Mouse (Mus musculus): ENCODE measurements around the gene Slc25a43. TPM values are rescaled to one million over a fixed set of nuclear protein-coding genes. Genes with fewer than 3 reads are reported as not detected.

Slc25a43 gene
- total RNA-seq (2021): under 1 TPM in 1 of 2 experiments, not detected in 1; 0.32 TPM
- long read RNA-seq, experiment 1: 0 reads
- long read RNA-seq, experiment 2: 0 reads

DNA sequence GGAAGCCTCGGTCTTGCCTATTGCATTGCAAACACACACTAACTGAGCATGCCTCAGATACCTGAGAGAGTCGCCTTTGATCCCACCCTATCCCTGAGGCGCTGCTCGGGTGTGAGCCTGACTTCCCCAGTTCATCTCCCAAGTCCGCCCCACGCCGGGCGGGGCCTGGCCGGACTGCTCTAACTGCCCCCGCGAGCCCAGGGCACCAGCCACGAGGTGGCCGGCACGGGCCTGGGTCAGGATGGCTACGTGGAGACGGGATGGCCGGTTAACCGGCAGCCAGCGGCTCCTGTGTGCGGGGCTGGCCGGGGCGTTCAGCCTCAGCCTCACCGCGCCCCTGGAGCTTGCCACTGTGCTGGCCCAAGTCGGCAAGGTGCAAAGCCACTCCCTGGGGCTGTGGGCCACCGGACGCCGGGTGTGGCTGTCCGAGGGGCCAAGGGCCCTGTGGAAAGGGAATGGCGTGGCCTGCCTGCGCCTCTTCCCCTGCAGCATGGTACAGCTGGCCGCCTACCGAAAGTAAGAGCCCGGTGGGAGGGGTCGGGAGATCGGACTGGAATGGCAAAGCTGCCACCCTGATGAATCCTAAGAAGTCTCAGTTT is at the start of gene Slc25a43:
Gene Slc25a43, plus strand, starts transcription at position 157 of the 599 bp plus-strand sequence.
- DNase-seq: peak; percentile 10

DNA sequence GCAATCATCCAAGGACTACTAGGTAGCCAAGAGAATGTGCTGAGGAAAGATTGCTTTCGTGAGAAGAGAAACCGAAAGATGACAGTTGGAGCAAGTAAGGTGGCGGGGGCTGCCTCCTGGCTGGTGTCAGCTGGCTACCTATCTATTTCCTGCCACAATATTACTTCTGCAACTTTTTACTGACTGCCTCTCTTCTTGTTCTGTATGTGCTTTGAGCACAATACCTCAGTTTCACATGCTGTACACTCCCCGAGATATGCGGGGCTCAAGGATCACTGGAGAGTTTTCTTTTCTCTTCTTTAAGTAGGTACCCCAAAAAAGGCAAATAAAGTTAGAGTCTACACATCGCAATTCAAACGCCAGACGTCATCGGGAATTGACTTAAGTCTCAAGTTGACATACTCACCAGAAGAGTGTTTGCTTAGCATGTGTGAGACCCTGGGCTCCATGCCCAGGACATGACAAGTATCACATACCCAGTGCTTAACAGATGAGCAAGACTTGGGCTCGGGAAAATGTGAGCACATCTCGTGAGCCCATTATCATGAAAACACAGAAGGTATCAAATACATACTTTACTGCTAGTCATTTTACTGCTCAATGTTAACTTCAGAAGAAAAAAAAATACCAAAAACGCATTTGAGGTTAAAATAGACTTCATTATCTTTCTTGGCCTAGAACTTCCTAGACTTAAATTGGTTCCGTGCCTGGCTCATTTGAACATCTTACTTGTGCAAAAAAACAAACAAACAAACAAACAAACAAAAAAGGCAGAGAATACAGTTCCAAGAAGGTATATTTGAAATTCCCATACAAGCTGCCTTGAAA is 3.1 kb upstream of the Slc25a43 start:
- no peak for DNase-seq

DNA sequence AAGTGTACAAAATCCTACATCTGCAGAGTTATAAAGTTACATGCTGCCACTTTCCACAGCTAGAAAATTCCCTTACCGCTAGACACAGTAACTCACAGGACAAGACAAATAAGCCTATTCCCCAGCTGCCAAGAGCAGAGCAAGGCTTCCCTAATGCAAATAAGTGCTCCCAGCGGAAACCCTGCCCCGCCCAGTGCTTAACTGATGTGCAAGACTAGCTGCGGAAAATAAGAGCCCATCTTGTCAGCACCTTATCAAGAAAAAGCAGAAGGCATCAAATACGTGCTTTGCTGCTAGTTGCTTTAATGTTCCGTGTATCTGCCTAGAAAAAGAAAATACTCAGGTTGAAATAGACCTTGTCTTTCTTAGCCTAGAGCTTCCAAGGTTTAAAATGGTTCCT is 2.2 kb upstream of the Slc25a43 start:
- no peak for DNase-seq

DNA sequence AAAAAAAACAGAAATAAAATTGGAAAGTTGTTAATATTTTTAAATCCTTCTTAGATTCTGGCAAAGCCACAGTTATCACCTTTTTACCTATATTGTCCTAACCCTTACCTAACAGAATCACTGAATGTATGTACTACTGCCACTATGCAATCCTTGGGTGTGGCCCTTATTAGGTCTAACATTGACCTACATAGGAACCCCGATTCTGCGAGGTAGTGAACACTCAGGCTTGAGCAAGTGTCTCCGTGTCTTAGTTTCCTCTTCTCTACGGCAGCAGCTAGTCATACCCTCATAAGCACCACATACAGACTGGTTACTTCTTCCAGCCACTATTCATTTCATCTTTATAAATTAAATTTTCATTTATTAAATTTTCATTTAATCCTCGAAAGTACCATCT is 715 bp upstream of the Slc25a43 start:
- DNase-seq: no peak

DNA sequence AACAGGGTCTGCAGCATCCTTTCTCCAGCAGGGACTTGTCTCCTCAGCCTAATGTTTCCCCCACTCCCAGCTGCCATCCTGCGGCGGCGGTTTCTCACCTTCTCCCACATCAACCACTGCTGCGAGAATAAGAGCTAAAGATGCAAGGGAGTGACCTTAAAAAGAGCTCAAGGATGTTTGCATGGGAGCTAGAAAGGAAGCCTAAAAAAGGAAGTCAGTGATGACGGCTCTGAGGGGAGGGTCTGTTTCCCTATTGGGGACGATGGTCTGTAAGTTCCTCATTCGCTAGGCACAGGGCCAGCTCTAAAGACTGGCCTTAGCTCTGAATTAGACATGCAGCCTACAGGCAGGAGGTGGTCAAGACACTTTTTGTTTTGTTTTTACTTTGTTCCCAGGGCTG is 1.3 kb downstream of the Slc25a43 start:
- no peak for DNase-seq

DNA sequence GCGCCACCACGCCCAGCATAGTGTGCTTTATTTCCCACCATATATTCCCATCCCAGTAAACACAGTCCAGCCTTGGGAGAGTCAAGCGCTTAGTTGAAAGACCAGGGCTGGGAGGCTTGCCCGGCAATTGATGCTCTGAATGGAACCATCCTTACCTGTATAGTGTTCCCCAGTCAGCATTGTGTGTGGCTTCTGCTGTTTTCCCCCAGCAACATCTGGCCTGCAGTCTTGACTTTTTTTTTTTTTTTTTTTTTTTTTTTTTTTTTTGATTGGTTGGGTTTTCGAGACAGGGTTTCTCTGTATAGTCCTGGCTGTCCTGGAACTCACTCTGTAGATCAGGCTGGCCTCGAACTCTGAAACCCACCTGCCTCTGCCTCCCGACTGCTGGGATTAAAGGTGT is 1.9 kb downstream of the Slc25a43 start:
- no peak for DNase-seq

DNA sequence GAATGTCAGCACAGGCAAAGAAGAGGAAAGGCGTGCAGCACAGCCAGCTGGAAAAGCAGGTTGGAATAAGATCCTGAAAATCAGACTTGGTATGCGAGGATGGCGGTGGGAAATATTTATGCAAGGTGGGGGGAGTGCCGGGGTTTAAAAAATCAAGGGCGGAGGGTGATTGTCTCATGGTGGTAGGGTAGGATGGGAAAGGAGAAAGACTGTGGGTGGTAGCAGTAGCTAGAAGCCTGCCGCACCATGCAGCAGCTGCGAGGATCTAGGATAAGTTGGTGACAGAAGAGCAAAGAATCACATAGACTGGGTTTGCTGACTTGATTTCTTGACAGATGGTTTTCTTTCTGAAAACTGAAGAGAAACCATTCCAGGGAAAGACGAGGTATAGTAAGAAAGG is 3.3 kb downstream of the Slc25a43 start:
- DNase-seq: no peak

DNA sequence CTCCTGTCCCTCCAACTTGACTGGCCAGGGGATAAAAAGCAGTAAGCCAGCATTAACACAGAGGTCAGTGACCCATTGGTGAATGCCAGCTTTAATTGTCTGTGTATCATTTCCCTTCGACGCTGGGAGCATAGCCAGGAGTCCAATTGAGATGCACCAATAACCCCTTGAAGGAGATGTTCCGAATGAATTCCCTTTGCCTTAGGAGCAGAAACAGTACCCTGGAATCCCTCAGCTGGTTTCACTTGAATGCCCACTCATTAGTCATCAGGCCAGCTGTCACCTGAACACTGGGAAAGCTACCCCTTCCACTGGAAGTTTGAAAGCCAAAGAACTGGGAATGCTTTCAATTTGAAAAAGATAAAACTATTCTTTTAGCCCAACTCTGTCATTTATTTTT is 5.1 kb downstream of the Slc25a43 start:
- DNase-seq: no peak

DNA sequence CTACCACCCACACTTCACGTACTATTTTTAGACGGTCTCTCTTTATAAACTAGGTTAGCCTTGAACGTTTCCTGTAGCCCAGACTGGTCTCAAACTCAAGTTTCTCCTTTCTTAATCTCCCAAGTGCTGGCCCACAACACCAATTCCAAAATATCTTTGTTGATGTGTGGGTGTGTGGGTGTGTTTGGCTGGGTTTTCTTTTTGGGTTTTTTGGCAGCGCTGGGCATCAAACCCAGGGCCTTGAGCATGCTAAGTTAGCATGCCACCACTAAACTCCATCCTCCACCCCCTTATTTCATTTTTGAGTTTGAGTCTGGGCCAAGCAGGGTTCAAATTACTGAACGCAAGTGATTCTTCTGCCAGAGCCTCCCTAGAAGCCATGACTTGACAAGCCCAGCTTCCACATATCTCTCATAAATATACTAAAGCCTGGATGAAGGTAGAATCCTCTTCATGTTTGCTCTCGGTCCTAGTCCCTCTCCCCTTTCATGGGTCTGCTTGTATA is 5.9 kb downstream of the Slc25a43 start:
- DNase-seq: no peak

DNA sequence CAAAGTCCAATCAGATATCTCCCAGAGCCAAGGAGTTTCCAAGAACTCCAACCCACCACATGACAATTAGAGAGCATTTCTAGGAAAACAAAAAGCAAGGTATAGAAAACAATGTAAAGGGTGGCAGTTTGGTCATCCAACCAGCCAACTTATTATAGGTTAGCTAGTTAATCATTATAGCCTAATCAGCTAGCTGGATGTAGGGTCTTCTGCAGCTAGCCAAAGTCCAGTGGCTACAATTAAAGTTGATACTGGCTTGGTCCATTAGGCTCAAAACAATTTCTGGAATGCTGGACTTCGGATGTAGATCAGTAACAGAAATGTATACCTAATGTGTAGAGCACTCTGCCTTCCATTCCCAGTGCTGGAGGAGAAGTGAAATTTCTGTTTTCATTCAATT is 7.1 kb downstream of the Slc25a43 start:
- DNase-seq: no peak

DNA sequence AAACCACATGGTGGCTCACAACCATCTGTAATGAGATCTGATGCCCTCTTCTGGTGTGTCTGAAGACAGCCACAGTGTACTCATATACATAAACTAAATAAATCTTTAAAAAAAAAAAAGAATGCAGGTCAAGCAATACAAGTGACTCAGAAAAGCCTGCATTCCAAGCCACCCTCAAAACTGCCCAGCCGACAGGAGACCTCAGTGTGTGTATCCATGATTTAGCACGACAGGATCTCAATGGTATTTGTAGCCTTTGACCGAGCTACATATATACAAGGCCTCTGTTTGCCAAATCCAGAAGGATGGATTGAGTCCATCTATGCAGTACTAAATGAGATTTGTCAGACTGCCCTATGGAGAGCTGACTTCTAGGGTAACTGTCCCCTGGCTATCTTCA is 9.1 kb downstream of the Slc25a43 start:
- DNase-seq: no peak

DNA sequence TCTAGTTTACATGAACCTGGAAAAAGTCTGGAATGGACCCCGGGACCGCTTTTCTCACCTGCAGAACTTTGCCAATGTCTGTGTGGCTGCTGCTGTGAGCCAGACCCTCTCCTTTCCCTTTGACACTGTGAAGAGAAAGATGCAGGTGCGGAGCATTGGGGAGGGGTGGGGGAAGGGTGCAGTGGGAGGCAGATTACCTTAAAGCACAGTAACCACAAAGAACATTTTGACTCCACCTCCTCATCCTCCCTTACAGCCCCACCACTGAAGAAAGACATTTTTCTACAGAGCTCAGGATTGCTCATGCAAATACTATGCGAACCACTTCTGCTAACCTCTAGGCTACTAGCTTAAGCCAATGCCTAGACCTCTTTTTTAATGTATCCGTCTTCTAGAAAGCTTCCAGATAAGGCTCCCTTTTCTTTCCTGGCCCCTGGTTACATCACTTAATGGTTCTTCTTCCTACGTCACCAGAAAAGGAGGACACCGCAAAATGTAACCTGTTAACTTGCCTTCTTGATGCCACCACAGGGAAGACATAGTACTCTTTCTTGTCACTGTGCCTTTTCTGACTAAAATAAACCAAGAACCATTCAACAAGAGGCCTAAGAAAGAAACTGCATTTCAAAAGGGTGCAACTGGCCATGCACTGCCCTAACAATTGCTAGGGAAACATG is 14.5 kb downstream of the Slc25a43 start:
- DNase-seq: no peak

DNA sequence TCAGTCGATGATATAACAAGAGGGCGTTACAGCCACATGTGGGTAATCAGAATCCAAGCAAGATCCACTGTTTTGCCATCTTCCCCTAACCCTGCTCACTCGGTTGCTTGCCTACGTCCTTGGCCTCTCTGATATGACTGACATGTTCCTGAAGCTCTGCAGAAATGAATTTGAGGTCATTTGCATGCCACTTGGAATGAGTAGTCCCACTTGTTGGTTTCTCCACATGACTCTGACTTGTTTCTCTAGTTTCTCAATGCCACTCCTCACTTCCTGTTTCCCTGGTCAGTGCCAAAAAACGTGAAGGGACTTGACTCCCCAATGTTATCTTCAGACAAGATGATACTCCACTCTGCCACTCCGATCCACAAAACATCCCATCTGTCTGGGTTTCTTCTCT is 15.1 kb downstream of the Slc25a43 start:
- DNase-seq: no peak

DNA sequence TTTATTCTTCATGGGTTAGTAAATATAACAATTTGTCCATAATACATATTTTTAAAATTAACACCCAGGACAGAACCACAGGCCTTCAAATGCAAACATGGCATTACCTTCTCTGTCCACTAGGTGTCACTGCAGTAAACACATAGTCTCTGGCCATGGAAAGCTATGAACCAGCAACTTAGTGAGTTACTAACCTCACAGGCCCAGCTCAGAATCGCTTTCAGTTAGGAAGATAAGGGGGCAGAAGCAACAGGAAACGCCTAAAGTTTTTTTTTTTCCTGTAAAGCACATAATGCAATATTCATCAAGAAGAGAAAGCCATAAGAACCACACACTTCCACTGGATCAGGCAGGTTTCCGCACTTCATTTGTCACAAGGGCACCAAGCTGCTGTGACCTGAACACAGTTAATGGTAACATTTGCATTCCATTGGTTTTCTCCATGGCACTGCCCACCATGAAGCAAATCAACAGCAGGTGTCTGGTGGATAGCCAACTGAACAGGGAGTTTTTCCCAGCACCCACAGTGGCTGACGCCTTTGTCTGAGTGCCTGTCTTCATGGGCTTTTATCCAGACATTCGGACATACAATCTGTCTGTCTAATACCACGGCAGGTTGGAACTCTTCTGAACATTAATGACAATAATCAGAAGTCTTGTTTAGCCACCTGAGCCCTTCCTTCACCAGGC is 17.6 kb downstream of the Slc25a43 start:
- peak; percentile 7 for DNase-seq

DNA sequence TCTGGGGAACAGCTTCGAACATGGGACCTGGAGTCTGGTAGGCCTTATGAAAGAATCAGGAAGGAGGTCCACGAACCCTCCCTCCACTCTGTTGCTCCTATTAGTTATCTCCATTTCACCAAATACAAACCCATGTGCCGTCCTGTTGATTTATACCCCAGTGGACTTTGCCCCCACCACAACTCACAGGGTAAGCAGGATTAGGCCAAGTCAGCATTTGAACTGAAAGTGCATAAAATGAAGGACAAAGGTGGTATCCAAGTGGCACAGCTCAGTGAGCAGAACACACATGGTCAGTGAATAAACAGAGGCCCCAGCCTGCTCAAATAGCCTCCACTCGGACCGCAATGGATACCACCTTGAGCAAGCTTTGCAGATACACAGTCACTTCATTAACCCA is 18.8 kb downstream of the Slc25a43 start:
- no peak for DNase-seq

DNA sequence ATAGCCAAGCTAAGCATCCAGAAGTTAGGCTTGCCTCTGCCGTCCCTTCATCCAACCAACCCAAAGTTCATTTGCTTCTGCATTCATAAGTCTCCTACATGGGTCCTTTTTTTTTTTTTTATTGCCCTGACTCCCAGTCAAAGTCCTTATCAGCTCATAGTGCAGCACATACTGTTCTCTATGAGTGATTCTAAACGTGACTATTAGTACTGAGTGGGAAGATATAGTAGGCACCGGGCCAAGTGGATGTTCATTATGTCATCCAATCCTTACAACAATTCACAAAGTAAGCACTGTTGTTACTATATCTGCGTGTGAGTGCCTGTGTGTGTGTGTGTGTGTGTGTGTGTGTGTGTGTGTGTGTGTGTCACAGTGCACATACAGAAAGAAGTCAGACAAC is 19.4 kb downstream of the Slc25a43 start:
- no peak for DNase-seq

DNA sequence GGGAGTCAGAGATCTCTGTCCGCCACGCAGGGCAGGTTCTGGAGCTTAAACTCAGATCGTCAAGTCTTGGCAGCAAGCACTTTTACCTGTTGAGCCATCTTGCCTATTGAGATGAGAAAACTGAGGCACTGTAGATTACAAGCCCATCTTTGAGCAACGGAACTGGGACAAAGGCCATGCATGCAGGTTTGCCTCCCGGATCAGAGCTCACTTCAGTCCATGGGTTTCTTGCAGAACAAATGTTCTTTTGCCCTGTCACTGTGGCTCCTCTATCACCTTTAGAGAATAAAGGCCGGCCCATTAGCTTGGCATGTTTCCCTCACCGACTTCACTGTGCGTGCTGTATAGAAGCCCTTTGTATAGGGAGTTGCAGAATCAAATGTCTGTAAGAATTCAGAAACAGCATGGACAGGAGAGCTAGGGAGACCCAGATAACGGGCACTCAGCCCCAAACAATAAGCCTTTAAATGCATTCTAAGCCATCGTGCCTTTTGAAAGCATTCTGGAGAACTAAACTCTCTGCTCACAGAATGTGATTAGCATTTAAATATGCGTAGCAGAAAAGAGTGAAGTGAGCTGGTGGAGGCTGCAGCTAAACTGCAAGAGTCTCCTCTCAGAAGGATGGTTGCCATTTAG is 20.0 kb downstream of the Slc25a43 start:
- DNase-seq: no peak

DNA sequence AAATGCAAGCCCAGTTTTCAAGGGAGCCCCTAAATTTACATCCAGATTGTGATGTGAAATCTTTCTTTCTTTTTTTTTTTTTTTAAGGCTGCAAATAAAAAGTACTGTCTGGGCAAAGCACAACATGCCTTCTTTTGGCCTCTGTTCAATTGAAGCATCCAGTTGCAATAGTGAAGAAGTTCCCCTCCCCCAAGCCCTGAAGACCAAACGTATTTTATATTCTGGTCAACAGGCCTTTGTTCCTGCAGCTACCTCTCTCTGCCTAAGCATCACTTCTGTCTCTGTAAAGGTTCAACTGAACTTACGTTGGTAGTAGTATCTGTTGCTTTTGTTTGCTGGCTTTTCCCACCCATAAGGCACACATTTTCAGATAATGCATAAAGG is 20.5 kb downstream of the Slc25a43 start:
- no peak for DNase-seq

DNA sequence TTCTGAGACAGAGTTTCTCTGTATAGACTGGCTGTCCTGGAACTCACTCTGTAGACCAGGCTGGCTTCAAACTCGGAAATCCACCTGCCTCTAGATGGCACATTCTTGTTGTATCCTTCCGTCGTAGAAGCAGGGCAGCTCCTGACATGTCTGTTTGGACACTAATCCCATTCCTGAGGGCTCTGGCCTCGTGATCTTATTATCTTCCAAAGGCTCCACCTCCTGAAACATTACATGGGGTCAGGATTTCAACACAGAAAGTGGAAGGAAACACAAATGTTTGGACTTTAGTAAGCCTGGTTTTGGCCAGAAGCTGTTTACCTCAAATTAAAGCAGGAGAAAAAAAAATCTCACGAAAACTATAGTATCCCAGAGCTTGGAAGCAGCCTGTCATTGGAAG is 23.9 kb downstream of the Slc25a43 start:
- DNase-seq: no peak

DNA sequence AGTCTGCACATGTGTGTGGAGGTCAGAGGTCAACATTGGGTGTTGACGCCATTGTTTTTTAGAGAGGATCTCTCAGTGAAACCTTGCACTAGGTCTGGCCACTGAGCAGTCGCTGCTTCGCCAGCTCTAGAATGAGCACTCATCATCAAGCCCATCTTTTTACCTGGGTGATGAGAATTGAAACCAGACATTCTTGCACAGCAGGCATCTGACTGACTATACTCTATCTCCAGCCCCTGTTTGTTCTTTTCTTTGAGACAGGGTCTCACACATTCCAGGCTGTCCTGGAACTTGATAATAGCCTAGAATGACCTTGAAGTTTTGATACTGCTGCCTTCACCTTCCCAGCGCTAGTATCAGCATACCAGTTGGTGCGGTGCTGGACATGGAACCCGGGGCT is 29.1 kb downstream of the Slc25a43 start:
- DNase-seq: no peak

DNA sequence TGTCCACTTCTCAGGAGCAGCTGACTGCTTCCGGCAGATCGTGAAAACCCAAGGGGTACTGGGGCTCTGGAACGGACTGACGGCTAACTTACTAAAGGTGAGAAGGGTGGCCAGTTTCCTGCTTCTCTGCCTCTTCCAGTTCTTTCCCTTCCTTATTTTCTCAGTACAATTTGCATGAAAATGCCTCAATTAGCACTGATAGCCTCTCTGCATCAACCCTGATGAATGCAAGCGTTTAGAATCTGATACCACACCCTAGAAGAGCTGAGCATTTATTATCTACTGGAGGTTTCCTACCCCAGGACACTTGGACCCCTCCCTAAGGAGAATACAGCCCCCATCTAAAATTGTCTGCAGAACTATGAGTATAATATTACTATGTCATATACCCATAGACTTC is 32.1 kb downstream of the Slc25a43 start:
- no peak for DNase-seq

DNA sequence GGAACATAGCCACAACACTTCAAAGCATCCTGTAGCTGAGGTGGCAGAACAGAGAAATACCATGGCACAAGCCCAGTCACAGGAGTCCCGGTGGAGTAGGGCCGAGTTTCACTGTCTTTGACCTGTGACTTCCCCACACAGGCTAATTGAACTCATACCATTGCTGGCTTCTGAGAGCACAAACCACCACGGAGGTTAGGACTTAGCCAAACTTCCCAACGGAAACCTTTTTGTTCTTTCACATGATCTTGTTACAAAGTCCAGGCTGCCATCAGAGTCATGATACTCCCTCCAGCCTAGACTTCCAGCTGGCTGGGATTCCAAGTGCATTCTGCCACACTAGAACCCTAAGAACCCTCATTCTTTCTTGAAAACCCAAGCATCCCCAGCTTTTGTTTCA is 34.2 kb downstream of the Slc25a43 start:
- no peak for DNase-seq

Data from gastrocnemius, postnatal 25 days (tissue).